Mouse (Mus musculus): ENCODE results near the gene Tmem222.

DNA sequence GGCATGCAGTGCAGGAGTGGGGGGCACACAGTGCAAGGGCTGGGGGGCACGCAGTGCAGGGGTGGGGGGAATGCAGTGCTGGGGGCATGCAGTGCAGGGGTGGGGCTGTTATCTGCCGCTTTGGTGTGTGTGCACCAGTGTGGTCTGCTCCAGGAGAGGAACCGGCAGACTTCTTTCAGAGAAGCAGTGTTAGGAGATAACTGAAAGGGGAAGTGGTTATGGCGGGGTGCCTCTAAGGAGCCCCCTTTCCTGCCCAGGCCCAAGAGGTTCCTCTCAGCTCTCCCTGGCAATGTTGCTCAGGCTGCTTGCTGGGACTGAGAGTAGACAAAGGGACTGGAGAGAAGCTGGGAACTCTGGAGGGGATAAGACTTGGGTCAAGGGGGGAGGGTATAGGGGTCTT, 39.7 kb downstream of the Tmem222 start:
- TF ChIP-seq CTCF (IDR thresholded peaks at IDR 0.05; ENCODE audit: control insufficient read depth, insufficient read depth, insufficient read length) (no peak), MAX (IDR thresholded peaks at IDR 0.05) (no peak), CEBPB (IDR thresholded peaks at IDR 0.05; ENCODE audit: low read depth) (no peak), FOSL1 (IDR thresholded peaks at IDR 0.05; ENCODE audit: insufficient read depth, low read length, poor library complexity, severe bottlenecking) (no peak), USF1 (IDR thresholded peaks at IDR 0.05; ENCODE audit: low read depth) (no peak)
